Mouse (Mus musculus): Measurements from ENCODE around the gene Hist1h1d.
A peak's percentile ranks its signal among the peaks of the same experiment; 100 is the strongest.
"Not testable (repeated sequence)": the region's sequence is repeated elsewhere in the genome, so short reads cannot be mapped to it uniquely, and the experiment has no call there.

Hist1h1d gene

GRCm38 (mm10) chr13:23586099-23586939, 33.3 kb downstream of the Hist1h1d start:
- no peak for DNase-seq (ENCODE audit: extremely low spot score, low read depth, low spot score)

- DNase-seq (ENCODE audit: extremely low spot score, low read depth, low spot score) = no peak
Observed at GRCm38 (mm10) chr13:23586940-23587225, 33.8 kb downstream of the Hist1h1d start.

- DNase-seq (ENCODE audit: extremely low spot score, low read depth, low spot score) = no peak
Observed at GRCm38 (mm10) chr13:23591206-23591605, 38.1 kb downstream of the Hist1h1d start.

GRCm38 (mm10) chr13:23591886-23592285, 38.8 kb downstream of the Hist1h1d start:
- not testable (repeated sequence) for DNase-seq (ENCODE audit: extremely low spot score, low read depth, low spot score)

GRCm38 (mm10) chr13:23592614-23593013, 39.6 kb downstream of the Hist1h1d start:
- DNase-seq (ENCODE audit: extremely low spot score, low read depth, low spot score) = no peak

- DNase-seq (ENCODE audit: extremely low spot score, low read depth, low spot score) = no peak
Observed at GRCm38 (mm10) chr13:23593051-23593770, 40.1 kb downstream of the Hist1h1d start.

GRCm38 (mm10) chr13:23595185-23595584, 42.1 kb downstream of the Hist1h1d start:
- no peak for DNase-seq (ENCODE audit: extremely low spot score, low read depth, low spot score)

- no peak for DNase-seq (ENCODE audit: extremely low spot score, low read depth, low spot score)
Observed at GRCm38 (mm10) chr13:23595622-23596372, 42.7 kb downstream of the Hist1h1d start.

GRCm38 (mm10) chr13:23597957-23598356, 44.9 kb downstream of the Hist1h1d start:
- peak; percentile 74 for DNase-seq (ENCODE audit: extremely low spot score, low read depth, low spot score)

- DNase-seq (ENCODE audit: extremely low spot score, low read depth, low spot score) = no peak
Observed at GRCm38 (mm10) chr13:23603182-23603699, 50.2 kb downstream of the Hist1h1d start.

GRCm38 (mm10) chr13:23604452-23604851, 51.4 kb downstream of the Hist1h1d start:
- no peak for DNase-seq (ENCODE audit: extremely low spot score, low read depth, low spot score)

- no peak for DNase-seq (ENCODE audit: extremely low spot score, low read depth, low spot score)
Observed at GRCm38 (mm10) chr13:23605052-23605451, 52.0 kb downstream of the Hist1h1d start.

GRCm38 (mm10) chr13:23609209-23609608, 56.1 kb downstream of the Hist1h1d start:
- DNase-seq (ENCODE audit: extremely low spot score, low read depth, low spot score) = no peak

- DNase-seq (ENCODE audit: extremely low spot score, low read depth, low spot score) = no peak
Observed at GRCm38 (mm10) chr13:23609844-23610243, 56.8 kb downstream of the Hist1h1d start.

Measured in hindlimb bud, embryonic 11.5 days (tissue).